Mouse (Mus musculus) spleen, adult 2 months (tissue): ENCODE measurements around the gene Mink1. TPM values are rescaled to one million over a fixed set of nuclear protein-coding genes. Genes with fewer than 3 reads are reported as not detected.
A peak's percentile ranks its signal among the peaks of the same experiment; 100 is the strongest.

ENCODE experiments used
- DNase-seq, 2 experiments: peaks; one replicate each; pipeline versions ENCODE4 v3.0.0 to v3.0.0-alpha.2; 2012 to 2021; ENCODE audit warnings: low spot score in 2 of 2, low read depth in 1 of 2
- H3K27ac ChIP-seq: fragments of 200-500 bp; 2 replicates; pipeline ENCODE4 v1.5.1; 2012; ENCODE audit warnings: low read length, inconsistent platforms; ENCODE audit not compliant: insufficient read depth
- H3K27me3 ChIP-seq: fragments of 200-500 bp; 2 replicates; pipeline ENCODE4 v1.6.1; 2012; ENCODE audit warnings: mild to moderate bottlenecking, moderate library complexity, low read length, inconsistent platforms; ENCODE audit not compliant: control insufficient read depth, insufficient read depth
- H3K36me3 ChIP-seq: fragments of 200-500 bp; 2 replicates; pipeline ENCODE4 v1.6.1; 2012; ENCODE audit warnings: mild to moderate bottlenecking, low read length, inconsistent platforms; ENCODE audit not compliant: control insufficient read depth, insufficient read depth
- H3K4me1 ChIP-seq: fragments of 200-500 bp; 2 replicates; pipeline ENCODE4 v1.6.1; 2011; ENCODE audit warnings: inconsistent platforms; ENCODE audit not compliant: control insufficient read depth, insufficient read depth, insufficient read length
- H3K4me3 ChIP-seq: fragments of 200-500 bp; 2 replicates; pipeline ENCODE4 v1.5.1; 2011; ENCODE audit warnings: mild to moderate bottlenecking, inconsistent platforms; ENCODE audit not compliant: insufficient read depth, insufficient read length; ENCODE audit errors: extremely low read depth
- CTCF ChIP-seq: fragments of 200-500 bp; IDR thresholded peaks from 2 replicates; pipeline ENCODE4 v1.5.1; 2011; ENCODE audit warnings: mild to moderate bottlenecking, inconsistent platforms; ENCODE audit not compliant: insufficient read depth, insufficient read length, insufficient replicate concordance; ENCODE audit errors: extremely low read depth
- POLR2A ChIP-seq: fragments of 200-500 bp; IDR thresholded peaks from 2 replicates; pipeline ENCODE4 v1.6.1; 2011; ENCODE audit warnings: low read depth, low read length, inconsistent platforms
- WGBS: fragments of 180-500 bp; shearing (Covaris S2); methylation state at CpG from one replicate; pipeline ENCODE4 v1.1.7; 2018; 5-methylcytosine and 5-hydroxymethylcytosine counted together
- polyA plus RNA-seq: library from polyadenylated mRNA; depleted of rRNA; stranded (reverse); fragments of >200 nt; gene quantifications from 2 replicates; pipeline ENCODE4 v1.2.3, GENCODE M21; 2012

Mink1 gene
- polyA plus RNA-seq, 1 experiment: 74.8 TPM

DNA sequence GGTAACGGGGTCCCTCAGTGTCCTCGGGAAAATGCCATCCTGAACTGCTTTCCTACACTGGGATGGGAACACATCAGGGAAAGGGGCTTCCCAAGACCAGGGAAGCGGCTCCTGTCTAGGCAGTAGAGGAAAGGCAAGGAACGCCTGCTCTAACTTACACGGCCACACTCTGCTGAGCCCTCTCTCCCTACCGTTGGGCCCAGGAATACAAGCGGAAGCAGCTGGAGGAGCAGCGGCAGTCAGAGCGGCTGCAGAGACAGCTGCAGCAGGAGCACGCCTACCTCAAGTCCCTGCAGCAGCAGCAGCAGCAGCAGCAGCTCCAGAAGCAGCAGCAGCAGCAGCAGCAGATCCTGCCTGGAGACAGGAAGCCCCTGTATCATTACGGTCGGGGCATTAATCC, 44.0 kb downstream of the Mink1 start:
- peaks cover 34% of the 10 kb centered on the region for H3K36me3 ChIP-seq
- H3K27ac ChIP-seq: no peak overlapping the region
- no peaks in the 10 kb centered on the region for H3K4me1 ChIP-seq
- H3K4me3 ChIP-seq: no peak overlapping the region
- no peaks in the 10 kb centered on the region for H3K27me3 ChIP-seq
- no peak for TF ChIP-seq CTCF
- TF ChIP-seq POLR2A: no peak
- DNase-seq: no peak
- WGBS: 95% methylated on average over 12 of the region's 12 CpGs

DNA sequence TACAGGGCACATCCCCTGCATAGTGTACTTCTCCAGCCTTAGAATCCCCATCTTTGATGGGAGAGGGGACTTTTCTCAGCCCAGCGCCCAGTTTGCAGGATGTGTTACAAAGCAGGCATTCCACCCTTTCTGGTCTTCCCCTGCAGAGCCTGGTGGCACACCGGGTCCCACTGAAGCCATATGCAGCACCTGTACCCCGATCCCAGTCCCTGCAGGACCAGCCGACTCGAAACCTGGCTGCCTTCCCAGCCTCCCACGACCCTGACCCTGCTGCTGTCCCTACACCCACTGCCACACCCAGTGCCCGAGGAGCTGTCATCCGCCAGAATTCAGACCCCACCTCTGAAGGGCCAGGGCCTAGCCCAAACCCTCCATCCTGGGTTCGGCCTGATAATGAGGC, 44.9 kb downstream of the Mink1 start:
- no peaks in the 10 kb centered on the region for H3K27me3 ChIP-seq
- H3K4me1 ChIP-seq: no peaks in the 10 kb centered on the region
- TF ChIP-seq CTCF (no peak), POLR2A (no peak)
- H3K36me3 ChIP-seq: peaks cover 39% of the 10 kb centered on the region
- no peak overlapping the region for H3K4me3 ChIP-seq
- no peak overlapping the region for H3K27ac ChIP-seq
- DNase-seq: no peak
- 87% methylated on average over 9 of the region's 9 CpGs for WGBS

DNA sequence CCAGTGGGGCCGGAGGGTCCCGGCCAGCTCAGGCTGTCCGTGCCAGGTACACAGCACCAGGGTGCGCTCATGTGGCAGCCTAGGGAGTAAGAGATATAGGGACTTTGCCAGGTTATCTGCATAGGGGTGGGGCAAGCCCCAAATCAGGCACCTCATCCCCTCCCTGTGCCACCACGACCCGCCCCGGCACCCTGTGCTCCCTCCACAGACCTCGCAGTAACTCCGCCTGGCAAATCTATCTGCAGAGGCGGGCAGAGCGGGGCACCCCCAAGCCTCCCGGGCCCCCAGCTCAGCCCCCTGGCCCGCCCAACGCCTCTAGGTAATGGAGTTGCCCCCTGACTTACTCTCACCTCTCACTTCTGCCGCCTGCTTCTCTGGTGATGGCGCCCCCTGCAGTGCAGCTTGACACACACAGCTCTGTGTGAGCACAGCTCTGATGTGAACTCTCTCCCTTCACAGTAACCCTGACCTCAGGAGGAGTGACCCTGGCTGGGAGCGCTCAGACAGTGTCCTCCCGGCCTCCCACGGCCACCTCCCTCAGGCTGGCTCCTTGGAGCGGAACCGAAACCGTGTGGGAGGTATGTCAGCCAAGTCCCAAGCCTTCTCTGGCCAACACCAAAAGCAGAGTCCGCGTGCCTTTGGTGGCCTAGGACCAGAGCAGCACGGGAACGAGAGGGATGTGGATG, 45.8 kb downstream of the Mink1 start:
- Histone ChIP-seq H3K27ac (no peak overlapping the region), H3K36me3 (peaks cover 42% of the 10 kb centered on the region), H3K4me1 (no peaks in the 10 kb centered on the region), H3K4me3 (no peak overlapping the region), H3K27me3 (no peaks in the 10 kb centered on the region)
- peak; percentile 19; the same call in 1 of the 2 replicates for TF ChIP-seq CTCF
- no peak for TF ChIP-seq POLR2A
- 92% methylated on average over 26 of the region's 26 CpGs for WGBS
- peak in 1 of 2 experiments; percentile 30 for DNase-seq

- H3K4me1 ChIP-seq: peaks cover 8% of the 10 kb centered on the region; the same call in 1 of the 2 replicates
- H3K4me3 ChIP-seq: no peak overlapping the region
- 92% methylated on average over 4 of the region's 4 CpGs for WGBS
- H3K27ac ChIP-seq: no peak overlapping the region
- H3K36me3 ChIP-seq: peaks cover 38% of the 10 kb centered on the region
- DNase-seq: no peak
- TF ChIP-seq CTCF (no peak), POLR2A (no peak)
- no peaks in the 10 kb centered on the region for H3K27me3 ChIP-seq
Observed at GRCm38 (mm10) chr11:70610752-70611151, 48.1 kb downstream of the Mink1 start.

GRCm38 (mm10) chr11:70612505-70612904, 49.8 kb downstream of the Mink1 start:
- TF ChIP-seq POLR2A (no peak), CTCF (no peak)
- Histone ChIP-seq H3K36me3 (peaks cover 27% of the 10 kb centered on the region), H3K27ac (no peak overlapping the region), H3K4me1 (peaks cover 8% of the 10 kb centered on the region; the same call in 1 of the 2 replicates), H3K4me3 (no peak overlapping the region), H3K27me3 (no peaks in the 10 kb centered on the region)
- WGBS: 96% methylated on average over 7 of the region's 7 CpGs
- no peak for DNase-seq

DNA sequence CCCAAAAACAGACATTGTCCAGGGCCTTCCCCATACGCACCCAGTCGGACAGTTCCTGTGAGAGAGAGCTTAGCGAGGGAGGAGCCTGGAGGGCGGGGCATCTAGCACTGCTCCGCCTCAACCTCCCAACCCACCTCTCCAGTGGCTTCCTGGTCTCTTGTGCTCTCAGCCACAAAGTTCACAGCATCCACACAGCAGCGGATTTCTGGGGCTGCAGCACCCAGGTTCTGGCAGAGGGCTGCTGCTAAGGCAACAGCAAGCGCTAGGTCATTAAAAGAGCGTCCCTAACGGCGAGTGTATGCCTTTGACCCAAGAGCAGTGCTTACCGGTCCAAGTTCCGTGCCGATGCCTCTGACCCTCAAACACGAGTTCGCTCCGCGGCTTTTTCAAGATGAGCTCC, 52.4 kb downstream of the Mink1 start:
- TF ChIP-seq POLR2A (peak; percentile 33), CTCF (no peak)
- peak overlapping the region; percentile 41 for H3K27ac ChIP-seq
- peaks cover 10% of the 10 kb centered on the region for H3K36me3 ChIP-seq
- WGBS: under 1% methylated on average over 17 of the region's 17 CpGs
- H3K27me3 ChIP-seq: no peaks in the 10 kb centered on the region
- H3K4me3 ChIP-seq: peak overlapping the region; percentile 53
- peak; percentile 56 to 74 for DNase-seq
- H3K4me1 ChIP-seq: peaks cover 8% of the 10 kb centered on the region; the same call in 1 of the 2 replicates

GRCm38 (mm10) chr11:70615516-70616093, 52.9 kb downstream of the Mink1 start, which contains the start of gene 4930544D05Rik:
Gene 4930544D05Rik, plus strand, starts transcription at chr11:70615848.
- Histone ChIP-seq H3K4me1 (peaks cover 8% of the 10 kb centered on the region; the same call in 1 of the 2 replicates), H3K36me3 (peaks cover 8% of the 10 kb centered on the region), H3K4me3 (peak within 1 kb of the TSS; percentile 53), H3K27ac (peak within 1 kb of the TSS; percentile 41), H3K27me3 (no peaks in the 10 kb centered on the region)
- DNase-seq: no peak
- no peak for TF ChIP-seq CTCF
- no peak for TF ChIP-seq POLR2A
- 16% methylated on average over 21 of the region's 21 CpGs for WGBS
